Mouse (Mus musculus): Measurements from ENCODE around the gene Kcnn4. TPM values are rescaled to one million over a fixed set of nuclear protein-coding genes. Genes with fewer than 3 reads are reported as not detected.

Gene Kcnn4
- polyA plus RNA-seq, 1 experiment = 102 TPM

- 30% methylated on average over 7 of the region's 7 CpGs for WGBS
- peak in 1 of 2 experiments; percentile 56 for DNase-seq (ENCODE audit: low read depth in 1 of 2, low spot score in 2 of 2)
- no peak overlapping the region for H3K4me3 ChIP-seq (ENCODE audit: extremely low read depth, insufficient read depth, insufficient read length)
- no peak for TF ChIP-seq POLR2A (IDR thresholded peaks at IDR 0.05; ENCODE audit: low read depth, low read length)
- peak overlapping the region; percentile 63 for H3K27ac ChIP-seq (ENCODE audit: insufficient read depth, low read length)
- H3K4me1 ChIP-seq (ENCODE audit: control insufficient read depth, insufficient read depth, insufficient read length) = peaks cover 22% of the 10 kb centered on the region
- peaks cover 7% of the 10 kb centered on the region for H3K36me3 ChIP-seq (ENCODE audit: control insufficient read depth, insufficient read depth, low read length)
- no peaks in the 10 kb centered on the region for H3K27me3 ChIP-seq (ENCODE audit: control insufficient read depth, insufficient read depth, low read length)
Observed at GRCm38 (mm10) chr7:24379934-24380333, 9.9 kb downstream of the Kcnn4 start.

DNA sequence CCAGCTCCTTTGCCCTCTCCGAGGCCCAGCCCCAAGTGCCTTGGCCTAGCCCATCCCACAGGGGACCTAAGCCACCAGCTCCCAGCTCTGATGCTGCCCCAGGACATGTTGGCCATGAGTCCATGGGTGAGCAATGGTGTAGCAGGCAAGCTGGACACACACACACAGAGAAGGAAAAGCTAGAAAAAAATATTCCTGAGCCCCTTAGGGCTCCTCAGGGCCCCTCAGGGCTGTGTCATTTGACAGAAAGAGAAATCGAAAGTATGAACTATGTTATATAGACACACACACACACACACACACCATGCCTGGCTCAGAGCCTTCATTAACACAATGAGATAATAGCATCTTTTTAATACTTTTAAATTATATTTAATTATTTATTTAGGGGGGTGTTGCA, 10.3 kb downstream of the Kcnn4 start:
- Histone ChIP-seq H3K36me3 (ENCODE audit: control insufficient read depth, insufficient read depth, low read length) (peaks cover 9% of the 10 kb centered on the region), H3K27me3 (ENCODE audit: control insufficient read depth, insufficient read depth, low read length) (no peaks in the 10 kb centered on the region), H3K4me1 (ENCODE audit: control insufficient read depth, insufficient read depth, insufficient read length) (peaks cover 22% of the 10 kb centered on the region), H3K27ac (ENCODE audit: insufficient read depth, low read length) (peak overlapping the region; percentile 63), H3K4me3 (ENCODE audit: extremely low read depth, insufficient read depth, insufficient read length) (no peak overlapping the region)
- 39% methylated on average over 2 of the region's 2 CpGs for WGBS
- DNase-seq (ENCODE audit: low read depth in 1 of 2, low spot score in 2 of 2) = no peak
- TF ChIP-seq POLR2A (IDR thresholded peaks at IDR 0.05; ENCODE audit: low read depth, low read length) (no peak), CTCF (IDR thresholded peaks at IDR 0.05; ENCODE audit: extremely low read depth, insufficient read depth, insufficient read length, insufficient replicate concordance) (no peak)

GRCm38 (mm10) chr7:24382730-24383372, 12.8 kb downstream of the Kcnn4 start:
- no peak for DNase-seq (ENCODE audit: low read depth in 1 of 2, low spot score in 2 of 2)
- TF ChIP-seq CTCF (IDR thresholded peaks at IDR 0.05; ENCODE audit: extremely low read depth, insufficient read depth, insufficient read length, insufficient replicate concordance) (no peak), POLR2A (IDR thresholded peaks at IDR 0.05; ENCODE audit: low read depth, low read length) (no peak)
- H3K4me3 ChIP-seq (ENCODE audit: extremely low read depth, insufficient read depth, insufficient read length) = no peak overlapping the region
- H3K36me3 ChIP-seq (ENCODE audit: control insufficient read depth, insufficient read depth, low read length) = peaks cover 8% of the 10 kb centered on the region
- H3K27ac ChIP-seq (ENCODE audit: insufficient read depth, low read length) = peak overlapping the region; percentile 40
- no peaks in the 10 kb centered on the region for H3K27me3 ChIP-seq (ENCODE audit: control insufficient read depth, insufficient read depth, low read length)
- WGBS = 74% methylated on average over 16 of the region's 16 CpGs
- H3K4me1 ChIP-seq (ENCODE audit: control insufficient read depth, insufficient read depth, insufficient read length) = peaks cover 14% of the 10 kb centered on the region; the same call in 1 of the 2 replicates

DNA sequence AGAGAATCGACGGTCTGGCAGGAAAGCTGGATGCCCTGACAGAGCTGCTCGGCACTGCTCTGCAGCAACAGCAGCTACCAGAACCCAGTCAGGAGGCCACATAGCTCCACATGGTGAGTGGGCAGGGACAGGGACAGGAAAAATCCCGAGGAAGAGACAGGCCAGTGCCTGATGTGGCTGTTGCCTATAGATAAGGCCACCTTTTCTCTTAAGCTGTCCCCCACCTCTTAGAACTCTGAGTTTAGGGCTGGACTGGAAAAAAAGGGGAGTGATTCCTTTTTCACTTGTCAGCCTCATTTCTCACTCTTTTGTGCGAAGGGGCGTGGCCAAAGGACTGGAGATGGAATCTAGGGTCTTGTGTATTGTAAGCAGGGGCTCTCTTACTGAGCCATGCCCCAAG, 14.0 kb downstream of the Kcnn4 start:
- H3K27ac ChIP-seq (ENCODE audit: insufficient read depth, low read length) = no peak overlapping the region

GRCm38 (mm10) chr7:24384827-24385226, 14.8 kb downstream of the Kcnn4 start:
- Histone ChIP-seq H3K27ac (ENCODE audit: insufficient read depth, low read length) (no peak overlapping the region), H3K36me3 (ENCODE audit: control insufficient read depth, insufficient read depth, low read length) (peaks cover 6% of the 10 kb centered on the region; the same call in 1 of the 2 replicates), H3K4me1 (ENCODE audit: control insufficient read depth, insufficient read depth, insufficient read length) (peaks cover 6% of the 10 kb centered on the region; the same call in 1 of the 2 replicates), H3K4me3 (ENCODE audit: extremely low read depth, insufficient read depth, insufficient read length) (no peak overlapping the region), H3K27me3 (ENCODE audit: control insufficient read depth, insufficient read depth, low read length) (no peaks in the 10 kb centered on the region)
- peak in 1 of 2 experiments; percentile 73 for DNase-seq (ENCODE audit: low read depth in 1 of 2, low spot score in 2 of 2)
- WGBS = 15% methylated on average over 11 of the region's 11 CpGs
- TF ChIP-seq CTCF (IDR thresholded peaks at IDR 0.05; ENCODE audit: extremely low read depth, insufficient read depth, insufficient read length, insufficient replicate concordance) (peak; percentile 97), POLR2A (IDR thresholded peaks at IDR 0.05; ENCODE audit: low read depth, low read length) (no peak)

More for the DNA sequence above, 14.0 kb downstream of the Kcnn4 start:
- WGBS = 80% methylated on average over 6 of the region's 6 CpGs
- DNase-seq (ENCODE audit: low read depth in 1 of 2, low spot score in 2 of 2) = no peak
- no peak for TF ChIP-seq POLR2A (IDR thresholded peaks at IDR 0.05; ENCODE audit: low read depth, low read length)
- TF ChIP-seq CTCF (IDR thresholded peaks at IDR 0.05; ENCODE audit: extremely low read depth, insufficient read depth, insufficient read length, insufficient replicate concordance) = no peak
- no peaks in the 10 kb centered on the region for H3K27me3 ChIP-seq (ENCODE audit: control insufficient read depth, insufficient read depth, low read length)
- peaks cover 12% of the 10 kb centered on the region; the same call in 1 of the 2 replicates for H3K4me1 ChIP-seq (ENCODE audit: control insufficient read depth, insufficient read depth, insufficient read length)
- no peak overlapping the region for H3K4me3 ChIP-seq (ENCODE audit: extremely low read depth, insufficient read depth, insufficient read length)
- peaks cover 6% of the 10 kb centered on the region for H3K36me3 ChIP-seq (ENCODE audit: control insufficient read depth, insufficient read depth, low read length)

- Histone ChIP-seq H3K27me3 (ENCODE audit: control insufficient read depth, insufficient read depth, low read length) (no peaks in the 10 kb centered on the region), H3K36me3 (ENCODE audit: control insufficient read depth, insufficient read depth, low read length) (peaks cover 5% of the 10 kb centered on the region; the same call in 1 of the 2 replicates), H3K4me1 (ENCODE audit: control insufficient read depth, insufficient read depth, insufficient read length) (no peaks in the 10 kb centered on the region; the same call in 1 of the 2 replicates), H3K4me3 (ENCODE audit: extremely low read depth, insufficient read depth, insufficient read length) (no peak overlapping the region), H3K27ac (ENCODE audit: insufficient read depth, low read length) (peak overlapping the region; percentile 10; the same call in 1 of the 2 replicates)
- 30% methylated on average over 10 of the region's 10 CpGs for WGBS
- no peak for DNase-seq (ENCODE audit: low read depth in 1 of 2, low spot score in 2 of 2)
- TF ChIP-seq CTCF (IDR thresholded peaks at IDR 0.05; ENCODE audit: extremely low read depth, insufficient read depth, insufficient read length, insufficient replicate concordance) (no peak), POLR2A (IDR thresholded peaks at IDR 0.05; ENCODE audit: low read depth, low read length) (no peak)
Observed at GRCm38 (mm10) chr7:24387059-24387556, 17.0 kb downstream of the Kcnn4 start.
